Mouse (Mus musculus) testis, postnatal 10 days (tissue): ENCODE measurements at regions not wholly inside any gene's neighbourhood (a gene's known extent, or its start where the extent isn't known, plus 50 kb on each side); places are given as distances from the start of the nearest gene placed in this dataset.

Source experiments
- DNase-seq: peaks from one replicate; pipeline ENCODE4 v3.0.0; 2021; ENCODE audit warnings: low spot score

GRCm38 (mm10) chr12:26778796-26779195 lies 309.8 kb downstream of the Cmpk2 start:
- no peak for DNase-seq

- DNase-seq = no peak
Measured at GRCm38 (mm10) chr12:26776986-26777385, 308.0 kb downstream of the Cmpk2 start.

- DNase-seq = no peak
Measured at GRCm38 (mm10) chr12:26774016-26774415, 305.0 kb downstream of the Cmpk2 start.

- no peak for DNase-seq
Measured at GRCm38 (mm10) chr12:26770753-26771583, 302.0 kb downstream of the Cmpk2 start.

- DNase-seq = no peak
Measured at GRCm38 (mm10) chr12:26767551-26767950, 298.5 kb downstream of the Cmpk2 start.

GRCm38 (mm10) chr12:26758657-26759325 lies 289.8 kb downstream of the Cmpk2 start:
- DNase-seq = no peak

- DNase-seq = no peak
Measured at GRCm38 (mm10) chr12:26756284-26756683, 287.3 kb downstream of the Cmpk2 start.

GRCm38 (mm10) chr12:26754611-26755010 lies 285.6 kb downstream of the Cmpk2 start:
- DNase-seq = no peak

- no peak for DNase-seq
Measured at GRCm38 (mm10) chr12:26734558-26734897, 265.5 kb downstream of the Cmpk2 start.

GRCm38 (mm10) chr12:26733822-26734557 lies 265.0 kb downstream of the Cmpk2 start:
- DNase-seq = no peak

GRCm38 (mm10) chr12:26723399-26723798 lies 254.4 kb downstream of the Cmpk2 start:
- no peak for DNase-seq

- no peak for DNase-seq
Measured at GRCm38 (mm10) chr12:26698838-26699237, 229.8 kb downstream of the Cmpk2 start.

GRCm38 (mm10) chr12:26688048-26688447 lies 219.0 kb downstream of the Cmpk2 start:
- DNase-seq = no peak

GRCm38 (mm10) chr12:26680568-26680947 lies 211.6 kb downstream of the Cmpk2 start:
- DNase-seq = no peak

- DNase-seq = no peak
Measured at GRCm38 (mm10) chr12:26679887-26680567, 211.0 kb downstream of the Cmpk2 start.

GRCm38 (mm10) chr12:26665466-26665865 lies 196.5 kb downstream of the Cmpk2 start:
- DNase-seq = no peak

- no peak for DNase-seq
Measured at GRCm38 (mm10) chr12:26654251-26654650, 185.2 kb downstream of the Cmpk2 start.

GRCm38 (mm10) chr12:26653781-26654180 lies 184.8 kb downstream of the Cmpk2 start:
- DNase-seq = no peak

GRCm38 (mm10) chr12:26646141-26646540 lies 177.1 kb downstream of the Cmpk2 start:
- DNase-seq = no peak

- DNase-seq = no peak
Measured at GRCm38 (mm10) chr12:26635665-26636241, 166.7 kb downstream of the Cmpk2 start.

GRCm38 (mm10) chr12:26635253-26635652 lies 166.2 kb downstream of the Cmpk2 start:
- no peak for DNase-seq

GRCm38 (mm10) chr12:26631795-26632122 lies 162.8 kb downstream of the Cmpk2 start:
- no peak for DNase-seq
